ENCODE assay signal across 8 mouse cellular contexts in the genomic region with DNA sequence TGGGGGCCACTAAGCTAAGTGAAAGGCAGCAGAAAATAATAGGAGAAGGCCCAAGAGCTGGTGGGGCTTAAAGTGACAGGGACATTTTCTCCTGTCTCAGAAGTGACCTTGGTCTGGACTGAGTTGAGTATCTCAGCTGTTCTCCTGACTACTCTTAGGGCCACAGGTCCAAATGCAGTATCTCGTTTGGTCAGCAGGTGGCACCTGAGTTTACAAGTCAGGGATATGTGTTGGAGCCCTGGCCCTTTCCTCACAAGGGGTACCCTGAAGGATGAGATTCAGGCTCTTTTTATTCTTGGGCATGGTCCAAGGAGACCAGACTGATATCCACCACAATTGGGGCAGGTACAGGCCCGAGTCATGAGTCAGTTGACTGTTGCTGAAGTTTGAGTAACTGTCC. TPM values are rescaled to one million over a fixed set of nuclear protein-coding genes. Genes with fewer than 3 reads are reported as not detected.
DNase-seq lines count a peak whose midpoint lies in the region; ATAC-seq and TF ChIP-seq lines count a peak whose summit lies in the region.

No protein-coding gene starts in this region.

- H3K9me3 ChIP-seq in intestine, embryonic 15.5 days: no peaks in the 10 kb centered on the region
- H3K9me3 ChIP-seq in midbrain, embryonic 11.5 days (ENCODE audit: control insufficient read depth, low read length): no peaks in the 10 kb centered on the region

- no peak for TF ChIP-seq POLR2A in spleen, adult 2 months (IDR thresholded peaks at IDR 0.05; ENCODE audit: low read depth, low read length)

- 0 out of 2 replicates have a peak, but pooled peaks have one; percentile 42 for ATAC-seq in intestine, embryonic 15.5 days
- no peak for ATAC-seq in midbrain, embryonic 11.5 days (ENCODE audit: low FRiP score)

- H3K36me3 ChIP-seq in spleen, adult 2 months (ENCODE audit: control insufficient read depth, insufficient read depth, low read length): peaks cover 1% of the 10 kb centered on the region
- no peaks in the 10 kb centered on the region for H3K36me3 ChIP-seq in intestine, embryonic 15.5 days
- no peaks in the 10 kb centered on the region for H3K36me3 ChIP-seq in midbrain, embryonic 11.5 days (ENCODE audit: control insufficient read depth, insufficient read depth, low read length)
- H3K36me3 ChIP-seq in splenic B cell, adult 2 months (ENCODE audit: control insufficient read depth, insufficient read depth, low read length, poor library complexity, severe bottlenecking): no peaks in the 10 kb centered on the region

- H3K4me2 ChIP-seq in intestine, embryonic 15.5 days (replicated peaks): no peak overlapping the region
- no peak overlapping the region for H3K4me2 ChIP-seq in midbrain, embryonic 11.5 days

- intact Hi-C loops in left cerebral cortex, adult 2 months (cut with DNase I): loop anchor here (5.0 to 10.0 kb wide), 6 partner anchors 177 to 980 kb away; no protein-coding TSS in a partner anchor

- no peaks in the 10 kb centered on the region for H3K4me1 ChIP-seq in spleen, adult 2 months (ENCODE audit: control insufficient read depth, insufficient read depth, insufficient read length)
- no peaks in the 10 kb centered on the region for H3K4me1 ChIP-seq in intestine, embryonic 15.5 days (replicated peaks)
- H3K4me1 ChIP-seq in midbrain, embryonic 11.5 days (ENCODE audit: control insufficient read depth, insufficient read depth, low read length): no peaks in the 10 kb centered on the region

- TF ChIP-seq CTCF in spleen, adult 2 months (IDR thresholded peaks at IDR 0.05; ENCODE audit: extremely low read depth, insufficient read depth, insufficient read length, insufficient replicate concordance): peak; percentile 27; the same call in 1 of the 2 replicates
- peak; percentile 83 for TF ChIP-seq CTCF in left cerebral cortex, adult 2 months (IDR thresholded peaks at IDR 0.05)

- 25% methylated on average over 2 of the region's 2 CpGs for WGBS in spleen, adult 2 months
- WGBS in intestine, embryonic 15.5 days: 32% methylated on average over 2 of the region's 2 CpGs
- 32% methylated on average over 2 of the region's 2 CpGs for WGBS in midbrain, embryonic 11.5 days

- H3K4me3 ChIP-seq in spleen, adult 2 months (ENCODE audit: extremely low read depth, insufficient read depth, insufficient read length): no peak overlapping the region
- H3K4me3 ChIP-seq in intestine, embryonic 15.5 days (replicated peaks): no peak overlapping the region
- H3K4me3 ChIP-seq in left cerebral cortex, adult 2 months: no peak overlapping the region
- H3K4me3 ChIP-seq in midbrain, embryonic 11.5 days (ENCODE audit: low read depth, low read length): no peak overlapping the region

- no peaks in the 10 kb centered on the region for H3K27me3 ChIP-seq in spleen, adult 2 months (ENCODE audit: control insufficient read depth, insufficient read depth, low read length)
- H3K27me3 ChIP-seq in intestine, embryonic 15.5 days (replicated peaks): no peaks in the 10 kb centered on the region
- H3K27me3 ChIP-seq in midbrain, embryonic 11.5 days (ENCODE audit: control insufficient read depth, insufficient read depth, low read length): no peaks in the 10 kb centered on the region
- H3K27me3 ChIP-seq in splenic B cell, adult 2 months (ENCODE audit: control insufficient read depth, insufficient read depth, low read length, poor library complexity, severe bottlenecking): no peaks in the 10 kb centered on the region

- no peak overlapping the region for H3K27ac ChIP-seq in spleen, adult 2 months (ENCODE audit: insufficient read depth, low read length)
- no peak overlapping the region for H3K27ac ChIP-seq in intestine, embryonic 15.5 days
- H3K27ac ChIP-seq in left cerebral cortex, adult 2 months: no peak overlapping the region
- no peak overlapping the region for H3K27ac ChIP-seq in midbrain, embryonic 11.5 days (ENCODE audit: low read depth, low read length)

- peak in 1 of 2 experiments; percentile 42 for DNase-seq in spleen, adult 2 months (ENCODE audit: low read depth in 1 of 2, low spot score in 2 of 2)
- DNase-seq in spleen, adult 12 weeks (ENCODE audit: low spot score): no peak
- DNase-seq in cerebellum, adult 9-11 months: peak; percentile 36
- peak; percentile 57 to 81 for DNase-seq in frontal cortex, postnatal 14 days (ENCODE audit: low spot score in 2 of 2)
- DNase-seq in left cerebral cortex, adult 2 months (ENCODE audit: extremely low spot score in 1 of 2, low spot score in 2 of 2): peak; percentile 69 to 81
- DNase-seq in midbrain, embryonic 11.5 days (ENCODE audit: low spot score, missing footprints): peak; percentile 96
- peak; percentile 51 for DNase-seq in splenic B cell, adult 2 months (ENCODE audit: low read depth, low spot score)

- H3K9ac ChIP-seq in intestine, embryonic 15.5 days: no peak overlapping the region
- no peak overlapping the region for H3K9ac ChIP-seq in midbrain, embryonic 11.5 days (ENCODE audit: low read length)

RNA-seq across cellular contexts. Expression of gene Adck1, which starts 44.8 kb away (rescaled TPM):
- polyA plus RNA-seq in spleen, adult 2 months (2012; rRNA removed): 15.6 and 20.3 TPM in 2 replicates
- 15.3 and 17.7 TPM in 2 replicates for polyA plus RNA-seq in intestine, embryonic 15.5 days (2015; fragmentation: Nextera tagmentation; extraction: Ambion mirVana)
- total RNA-seq in left cerebral cortex, adult 2 months (2021): 10 to 100 TPM; 32.7 to 35.0 TPM
- polyA plus RNA-seq in midbrain, embryonic 11.5 days (2014; fragmentation: Nextera tagmentation; extraction: Ambion mirVana): 12.7 TPM in 2 replicates
